Comparison of ENCODE assay signal across 16 mouse cellular contexts in the genomic region with DNA sequence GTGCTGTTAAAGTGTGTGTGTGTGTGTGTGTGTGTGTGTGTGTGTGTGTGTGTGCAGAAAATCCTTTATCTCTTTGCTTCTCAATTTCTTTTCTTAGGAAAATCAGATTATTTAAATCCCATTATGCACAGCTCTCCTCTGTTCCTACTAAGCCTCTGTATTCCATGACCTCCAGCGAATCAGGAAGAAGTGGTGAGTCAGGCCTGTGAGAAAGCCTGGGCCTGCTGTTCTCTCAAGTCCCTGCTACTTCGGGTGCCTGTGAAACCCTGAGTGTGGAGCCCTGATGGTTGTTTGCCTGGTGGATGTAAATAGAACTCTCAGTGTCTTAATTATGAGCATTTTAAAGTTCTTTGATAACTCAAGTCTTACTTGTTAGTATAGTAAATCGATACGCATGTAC. TPM values are rescaled to one million over a fixed set of nuclear protein-coding genes. Genes with fewer than 3 reads are reported as not detected.
DNase-seq lines count a peak whose midpoint lies in the region; ATAC-seq and TF ChIP-seq lines count a peak whose summit lies in the region.
"Had no signal": no experiment of that assay in that cellular context is flagged by ENCODE, and none has a peak within 500 bp of the region (broad histone marks: within the 10 kb centered on the region; RNA-seq: fewer than 3 reads in every experiment).

No protein-coding gene starts in this region.

- ATAC-seq in heart, embryonic 12.5 days (ENCODE audit: insufficient number of reproducible peaks, low FRiP score), result no peak
- no peak for ATAC-seq in midbrain, postnatal 0 days (ENCODE audit: low FRiP score)
- peak; percentile 82 for ATAC-seq in midbrain, embryonic 16.5 days
- ATAC-seq: Patski had no signal

- no peak overlapping the region for H3K4me3 ChIP-seq in heart, embryonic 12.5 days
- H3K4me3 ChIP-seq in midbrain, embryonic 10.5 days, result no peak overlapping the region
- H3K4me3 ChIP-seq in midbrain, postnatal 0 days (ENCODE audit: low read depth, low read length), result no peak overlapping the region
- no peak overlapping the region for H3K4me3 ChIP-seq in midbrain, embryonic 16.5 days (ENCODE audit: low read depth, low read length)
- H3K4me3 ChIP-seq: kidney, embryonic 15.5 days; limb, embryonic 10.5 days; liver, embryonic 13.5 days had no signal

- no peaks in the 10 kb centered on the region for H3K9me3 ChIP-seq in heart, embryonic 12.5 days (replicated peaks)
- H3K9me3 ChIP-seq in midbrain, embryonic 10.5 days (replicated peaks), result no peaks in the 10 kb centered on the region
- H3K9me3 ChIP-seq in midbrain, postnatal 0 days (ENCODE audit: low read length), result no peaks in the 10 kb centered on the region
- H3K9me3 ChIP-seq in midbrain, embryonic 16.5 days (replicated peaks; ENCODE audit: control insufficient read depth, low read length, poor library complexity, severe bottlenecking), result no peaks in the 10 kb centered on the region
- H3K9me3 ChIP-seq: kidney, embryonic 15.5 days; limb, embryonic 10.5 days; liver, embryonic 13.5 days had no signal

- DNase-seq in adrenal gland, postnatal 14 days, result peak; percentile 48
- no peak for DNase-seq in adrenal gland, adult 18-20 months (ENCODE audit: low spot score in 2 of 2)
- no peak for DNase-seq in heart, adult 8-10 months (ENCODE audit: low spot score)
- peak; percentile 48 for DNase-seq in midbrain, embryonic 10.5 days (ENCODE audit: low spot score)
- DNase-seq in midbrain, postnatal 0 days (ENCODE audit: low spot score), result no peak
- no peak for DNase-seq in urinary bladder, postnatal 14 days (ENCODE audit: low spot score)
- DNase-seq: cerebellum, postnatal 36 days; liver, embryonic 13.5 days; lung, postnatal 10 days had no signal

- TF ChIP-seq CTCF in midbrain, postnatal 0 days (IDR thresholded peaks at IDR 0.05), result no peak

- 64% methylated on average over 4 of the region's 4 CpGs for WGBS in heart, embryonic 12.5 days
- WGBS in midbrain, embryonic 10.5 days, result 52% methylated on average over 4 of the region's 4 CpGs
- whole genome bisulfite sequencing in midbrain, postnatal 0 days, result 51% methylated on average over 4 of the region's 4 CpGs
- WGBS in midbrain, embryonic 16.5 days, result 42% methylated on average over 4 of the region's 4 CpGs

- no peak overlapping the region for H3K4me2 ChIP-seq in heart, embryonic 12.5 days
- no peak overlapping the region for H3K4me2 ChIP-seq in midbrain, postnatal 0 days (ENCODE audit: low read depth, low read length, poor library complexity, severe bottlenecking)
- no peak overlapping the region for H3K4me2 ChIP-seq in midbrain, embryonic 16.5 days (ENCODE audit: low read length)
- H3K4me2 ChIP-seq: kidney, embryonic 15.5 days; liver, embryonic 13.5 days had no signal

- peaks cover 67% of the 10 kb centered on the region for H3K4me1 ChIP-seq in heart, embryonic 12.5 days (replicated peaks)
- peaks cover 46% of the 10 kb centered on the region for H3K4me1 ChIP-seq in midbrain, embryonic 10.5 days
- 0 out of 2 replicates have a peak, but pooled peaks cover 4% of the 10 kb centered on the region for H3K4me1 ChIP-seq in midbrain, postnatal 0 days (ENCODE audit: insufficient read depth, low read length)
- H3K4me1 ChIP-seq in midbrain, embryonic 16.5 days (ENCODE audit: control insufficient read depth, insufficient read depth, low read length), result peaks cover 13% of the 10 kb centered on the region

- H3K27me3 ChIP-seq in heart, embryonic 12.5 days (replicated peaks), result no peaks in the 10 kb centered on the region
- peaks cover 78% of the 10 kb centered on the region for H3K27me3 ChIP-seq in midbrain, embryonic 10.5 days (ENCODE audit: low read depth, poor library complexity, severe bottlenecking)
- no peaks in the 10 kb centered on the region for H3K27me3 ChIP-seq in midbrain, postnatal 0 days (ENCODE audit: insufficient read depth, low read length)
- H3K27me3 ChIP-seq in midbrain, embryonic 16.5 days (ENCODE audit: control insufficient read depth, insufficient read depth, low read depth, low read length), result no peaks in the 10 kb centered on the region; the same call in 1 of the 2 replicates
- H3K27me3 ChIP-seq: liver, embryonic 13.5 days; Patski had no signal

- H3K27ac ChIP-seq in heart, embryonic 12.5 days (ENCODE audit: poor library complexity, severe bottlenecking), result peak overlapping the region; percentile 82
- peak overlapping the region; percentile 64; the same call in 1 of the 2 replicates for H3K27ac ChIP-seq in midbrain, embryonic 10.5 days (replicated peaks)
- H3K27ac ChIP-seq in midbrain, postnatal 0 days (ENCODE audit: low read depth, low read length), result no peak overlapping the region
- no peak overlapping the region for H3K27ac ChIP-seq in midbrain, embryonic 16.5 days (ENCODE audit: low read length)
- H3K27ac ChIP-seq: kidney, embryonic 15.5 days; limb, embryonic 10.5 days; liver, embryonic 13.5 days had no signal

- H3K36me3 ChIP-seq in heart, embryonic 12.5 days, result 0 out of 2 replicates have a peak, but pooled peaks cover 2% of the 10 kb centered on the region
- no peaks in the 10 kb centered on the region for H3K36me3 ChIP-seq in midbrain, embryonic 10.5 days
- H3K36me3 ChIP-seq in midbrain, postnatal 0 days (ENCODE audit: insufficient read depth, low read length), result no peaks in the 10 kb centered on the region
- no peaks in the 10 kb centered on the region for H3K36me3 ChIP-seq in midbrain, embryonic 16.5 days (ENCODE audit: control insufficient read depth, insufficient read depth, low read length)
- H3K36me3 ChIP-seq: kidney, embryonic 15.5 days; limb, embryonic 10.5 days; liver, embryonic 13.5 days had no signal

- H3K9ac ChIP-seq in heart, embryonic 12.5 days, result no peak overlapping the region
- no peak overlapping the region for H3K9ac ChIP-seq in midbrain, postnatal 0 days (replicated peaks; ENCODE audit: low read length, poor library complexity, severe bottlenecking)
- no peak overlapping the region for H3K9ac ChIP-seq in midbrain, embryonic 16.5 days (ENCODE audit: low read depth, low read length)
- H3K9ac ChIP-seq: kidney, embryonic 15.5 days; liver, embryonic 13.5 days had no signal

RNA-seq across cellular contexts. Expression of a gene that starts 48.0 kb away (rescaled TPM):
- total RNA-seq in adrenal gland, postnatal 14 days (2021), result not detected in 2 replicates
- under 1 TPM; 0.26 to 0.27 TPM for total RNA-seq in adrenal gland, adult 18-20 months (2021)
- 0.50 and 0.74 TPM in 2 replicates for polyA plus RNA-seq in heart, embryonic 12.5 days (2016; fragmentation: Nextera tagmentation; extraction: Ambion mirVana)
- total RNA-seq in heart, adult 8-10 months (2022), result under 1 TPM in 2 of 4 experiments, not detected in 2; 0.23 to 0.41 TPM
- polyA plus RNA-seq in midbrain, embryonic 10.5 days (2016; fragmentation: Nextera tagmentation; extraction: Ambion mirVana), result 2.7 and 3.9 TPM in 2 replicates
- 8.4 and 13.5 TPM in 2 replicates for total RNA-seq in midbrain, postnatal 0 days (2014; rRNA removed)
- 13.7 and 16.2 TPM in 2 replicates for polyA plus RNA-seq in midbrain, postnatal 0 days (2015; fragmentation: Nextera tagmentation; extraction: Ambion mirVana)
- polyA plus RNA-seq in midbrain, embryonic 16.5 days (2015; fragmentation: Nextera tagmentation; extraction: Ambion mirVana), result 11.6 and 12.1 TPM in 2 replicates
- total RNA-seq: granulocyte monocyte progenitor cell, adult 5-6 weeks; megakaryocyte-erythroid progenitor cell, adult 5-6 weeks had no signal

RNA-seq across cellular contexts. Expression of a gene that starts 53.3 kb away (rescaled TPM):
- total RNA-seq in adrenal gland, postnatal 14 days (2021), result 201 and 226 TPM in 2 replicates
- 100 to 1,000 TPM; 109 to 132 TPM for total RNA-seq in adrenal gland, adult 18-20 months (2021)
- polyA plus RNA-seq in heart, embryonic 12.5 days (2016; fragmentation: Nextera tagmentation; extraction: Ambion mirVana), result 37.5 and 42.0 TPM in 2 replicates
- 100 to 1,000 TPM; 109 to 137 (median 121) TPM for total RNA-seq in heart, adult 8-10 months (2022)
- 5.9 and 13.3 TPM in 2 replicates for polyA plus RNA-seq in midbrain, embryonic 10.5 days (2016; fragmentation: Nextera tagmentation; extraction: Ambion mirVana)
- total RNA-seq in midbrain, postnatal 0 days (2014; rRNA removed), result 45.9 and 51.7 TPM in 2 replicates
- 29.9 and 35.7 TPM in 2 replicates for polyA plus RNA-seq in midbrain, postnatal 0 days (2015; fragmentation: Nextera tagmentation; extraction: Ambion mirVana)
- polyA plus RNA-seq in midbrain, embryonic 16.5 days (2015; fragmentation: Nextera tagmentation; extraction: Ambion mirVana), result 25.8 and 26.6 TPM in 2 replicates

Comparison
In these comparisons a context has a peak if more than half of its experiments do, and no peak if none do; other contexts are left out.
1. DNase-seq: peak in adrenal gland, postnatal 14 days (single experiment) and midbrain, embryonic 10.5 days (single experiment); none in adrenal gland, adult 18-20 months (0 of 2), heart, adult 8-10 months (single experiment), midbrain, postnatal 0 days (single experiment) and urinary bladder, postnatal 14 days (single experiment).
2. H3K27ac ChIP-seq: peak in heart, embryonic 12.5 days (single experiment) and midbrain, embryonic 10.5 days (single experiment); none in midbrain, postnatal 0 days (single experiment) and midbrain, embryonic 16.5 days (single experiment).